Mouse (Mus musculus) ovary, postnatal 36 days (tissue): Measurements from ENCODE around the gene Has1.

Experiments used
- DNase-seq: peaks from one replicate; pipeline ENCODE4 v3.0.0; 2022; ENCODE audit warnings: low spot score, mixed read lengths

Gene Has1

GRCm38 (mm10) chr17:17843534-17844261, 11.3 kb downstream of the Has1 start:
- no peak for DNase-seq

DNA sequence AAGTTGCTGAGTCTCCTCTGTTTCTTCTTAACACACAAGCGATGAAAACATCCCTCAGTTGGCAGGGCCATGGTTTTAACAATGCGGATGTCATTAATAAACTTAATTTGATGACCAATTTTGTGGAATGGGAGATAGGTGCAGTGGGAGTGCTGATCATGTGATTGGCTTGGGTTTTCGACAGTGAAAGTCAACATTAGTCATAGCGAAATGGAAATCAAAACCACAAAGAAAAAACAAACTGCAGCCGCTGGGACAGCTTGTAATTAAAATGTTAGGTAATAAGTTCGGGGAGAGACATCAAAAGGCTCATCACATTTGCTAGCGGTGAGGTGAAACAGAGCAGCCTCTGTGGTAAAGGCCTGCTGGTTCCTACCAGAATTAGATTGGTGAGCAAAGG, 14.2 kb downstream of the Has1 start:
- no peak for DNase-seq

DNA sequence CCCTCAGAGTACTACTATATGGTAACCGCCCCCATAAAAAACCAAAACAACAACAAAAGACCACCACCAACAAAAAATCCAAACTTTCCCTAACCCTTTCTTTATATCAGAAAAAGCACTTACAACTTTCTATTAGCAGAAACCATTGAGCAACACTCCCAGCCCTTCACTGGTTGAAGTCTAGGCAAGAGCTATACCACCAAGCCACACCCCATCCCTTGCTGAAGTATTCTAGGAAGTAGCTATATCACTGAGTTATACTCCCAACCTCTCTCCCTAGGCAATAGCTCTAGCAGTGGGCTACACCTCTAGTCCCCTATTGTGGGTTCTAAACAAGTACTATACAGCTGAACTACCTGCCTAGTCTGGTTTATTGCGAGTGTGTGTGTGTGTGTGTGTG, 15.7 kb downstream of the Has1 start:
- no peak for DNase-seq

DNA sequence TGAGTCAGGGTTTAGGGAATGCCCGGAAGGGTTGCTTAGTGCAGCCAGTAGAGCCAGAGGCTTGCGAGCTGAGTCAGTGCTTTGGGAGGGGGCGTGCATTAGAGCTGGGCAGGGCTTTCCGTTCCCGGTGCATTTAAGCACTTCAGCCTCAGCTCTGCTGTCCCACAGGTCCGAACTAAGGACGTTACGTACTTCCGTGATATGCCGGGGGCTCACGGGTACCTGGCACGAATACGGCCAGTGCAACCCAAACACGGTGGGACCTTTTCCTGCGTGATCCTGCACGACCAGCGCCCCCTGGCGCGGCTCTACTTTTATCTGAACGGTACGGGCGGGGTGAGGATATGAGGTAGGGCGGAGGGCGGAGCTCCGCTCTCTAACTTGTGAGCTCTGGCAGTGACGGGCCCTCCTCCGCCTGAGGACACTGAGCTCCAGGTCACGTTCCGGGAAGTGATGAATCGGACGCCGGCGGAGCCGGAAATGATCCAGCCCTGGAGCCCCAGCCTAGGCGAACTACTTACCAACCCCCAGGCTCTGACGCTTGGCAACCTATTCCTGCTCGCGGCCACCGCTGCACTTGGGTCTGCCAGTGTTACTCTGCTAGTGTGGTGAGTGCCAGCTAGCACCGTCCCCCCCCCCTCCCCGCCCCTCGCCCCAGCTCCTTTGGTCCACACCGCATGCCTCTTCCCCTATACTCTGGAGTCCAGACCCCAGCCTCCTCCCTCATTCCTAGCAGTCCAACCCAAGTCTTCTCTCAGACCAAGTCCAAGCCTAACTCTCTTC, 16.9 kb downstream of the Has1 start:
- peak; percentile 95 for DNase-seq

GRCm38 (mm10) chr17:17837426-17837825, 17.6 kb downstream of the Has1 start:
- DNase-seq: peak; percentile 25

GRCm38 (mm10) chr17:17836101-17836500, 18.9 kb downstream of the Has1 start:
- no peak for DNase-seq

DNA sequence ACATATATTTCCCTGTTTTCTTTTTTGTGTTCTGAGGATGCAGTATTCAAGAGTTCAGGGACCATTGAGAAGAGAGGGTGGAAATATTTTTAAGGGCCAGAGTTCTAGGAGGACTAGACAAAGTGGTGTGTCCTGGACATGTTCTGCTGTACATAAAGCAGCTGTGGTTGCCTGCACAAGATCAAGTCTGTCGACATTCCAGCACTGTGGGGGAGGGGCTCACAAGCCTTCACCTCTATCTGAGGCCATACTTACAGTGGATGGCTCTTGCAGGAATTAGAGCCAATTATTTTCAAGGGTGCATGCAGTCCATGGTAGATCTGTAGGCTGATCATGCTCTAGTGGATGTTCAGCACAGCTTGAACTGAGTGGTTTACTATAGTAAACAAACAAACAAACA, 20.1 kb downstream of the Has1 start:
- DNase-seq: peak; percentile 22

- no peak for DNase-seq
Observed at GRCm38 (mm10) chr17:17830731-17831130, 24.3 kb downstream of the Has1 start.

DNA sequence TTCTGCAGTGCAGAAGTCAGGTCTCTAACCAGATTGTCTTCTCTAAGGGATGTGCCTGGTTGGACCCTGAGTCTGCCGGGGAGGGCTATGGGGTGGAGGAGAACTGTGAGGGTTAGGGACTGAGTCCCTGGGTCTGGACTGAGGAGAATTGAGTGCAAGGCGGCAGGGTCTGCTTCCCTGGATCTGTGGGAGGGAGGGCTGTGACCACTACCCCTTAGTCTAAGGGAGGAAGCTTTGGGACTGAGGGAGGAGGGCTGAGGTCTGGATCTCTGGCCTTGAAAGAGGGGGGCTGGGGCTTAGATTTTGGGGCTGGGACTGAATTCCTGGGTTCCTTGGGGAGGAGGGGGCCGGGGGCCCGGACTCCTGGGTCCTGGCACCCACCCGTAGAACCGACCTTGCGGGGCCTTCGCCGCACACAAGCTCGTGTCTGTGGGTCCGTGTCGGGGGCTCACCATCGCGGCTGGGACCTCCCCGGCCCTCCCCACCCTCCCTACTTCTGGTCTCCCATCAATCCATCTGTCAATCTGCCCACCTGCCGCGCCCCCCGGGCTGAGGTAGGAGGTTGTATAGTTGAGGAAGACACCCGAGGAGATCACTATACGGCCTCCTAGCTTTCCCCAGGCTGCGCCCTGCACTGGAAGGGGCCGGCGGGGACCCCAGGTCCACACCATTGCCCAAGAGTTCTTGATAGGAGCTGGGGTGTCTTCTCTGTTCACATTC, 25.0 kb downstream of the Has1 start:
- DNase-seq: no peak

DNA sequence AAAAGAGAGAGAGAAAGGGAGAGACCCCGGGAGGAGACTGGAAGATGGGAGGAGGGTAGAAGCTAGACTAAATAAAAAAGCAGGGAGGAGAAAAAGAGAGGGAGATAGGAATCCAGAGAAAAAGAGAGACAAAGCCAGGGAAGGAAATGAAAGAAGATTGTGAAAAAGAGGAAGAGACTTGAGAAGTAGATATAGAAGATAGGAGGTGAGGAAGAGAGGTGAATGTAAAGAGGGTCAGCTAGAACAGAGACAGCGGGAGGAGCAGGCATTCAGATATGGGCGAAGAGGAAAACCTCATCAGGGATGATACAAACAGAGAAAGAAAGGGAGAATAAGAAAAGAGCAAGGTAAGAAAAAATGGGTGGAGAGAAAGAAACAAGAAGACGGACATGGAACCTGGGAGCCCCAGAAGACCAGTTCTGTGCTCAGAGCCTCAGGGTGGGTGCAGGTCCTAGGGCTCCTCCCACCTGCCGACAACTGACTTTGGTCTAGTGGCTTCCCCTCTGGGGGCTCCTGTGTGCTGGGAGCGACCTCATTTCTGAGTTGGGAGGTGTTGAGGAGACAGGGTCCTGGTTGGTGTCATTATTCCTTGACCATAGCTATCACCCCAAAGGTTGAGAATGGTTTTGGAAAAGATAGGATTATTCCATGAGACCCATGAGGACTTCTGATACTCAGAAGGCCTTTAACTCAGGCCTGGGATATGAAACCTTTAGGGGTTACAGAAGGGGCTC, 25.8 kb downstream of the Has1 start:
- peak; percentile 23 for DNase-seq

GRCm38 (mm10) chr17:17828191-17828981, 26.6 kb downstream of the Has1 start:
- peak; percentile 63 for DNase-seq

DNA sequence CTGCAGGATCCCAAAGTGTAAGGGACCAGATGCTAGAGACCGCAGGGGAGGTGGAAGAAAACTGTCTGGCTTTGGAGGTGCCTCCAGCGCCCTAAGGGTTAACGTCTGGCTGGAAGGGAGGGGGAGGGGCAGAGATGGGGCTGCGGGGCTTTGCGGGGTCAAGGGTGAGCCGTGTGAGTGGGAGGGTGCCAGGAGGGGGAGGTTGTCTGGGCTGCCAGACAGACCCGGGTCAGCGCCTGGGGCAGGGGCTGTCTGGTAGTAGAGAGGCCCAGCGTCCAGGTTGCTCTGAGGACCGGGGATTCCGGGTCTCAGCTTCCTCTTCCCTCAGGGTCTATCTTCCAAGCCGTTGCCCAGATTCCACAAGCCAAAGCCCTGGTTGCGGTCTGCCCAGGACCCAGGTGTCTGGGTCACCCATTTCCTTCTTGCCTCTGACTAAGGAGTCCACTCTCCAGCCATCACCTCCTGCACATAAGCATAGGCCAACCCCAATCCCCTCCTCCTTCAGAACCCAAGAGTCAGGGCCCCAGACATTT, 27.3 kb downstream of the Has1 start:
- peak; percentile 77 for DNase-seq

GRCm38 (mm10) chr17:17826751-17827657, 28.0 kb downstream of the Has1 start, which contains the start of gene Spaca6:
TSS of gene Spaca6 (plus strand) at chr17:17827158.
- peak; percentile 96 for DNase-seq

DNA sequence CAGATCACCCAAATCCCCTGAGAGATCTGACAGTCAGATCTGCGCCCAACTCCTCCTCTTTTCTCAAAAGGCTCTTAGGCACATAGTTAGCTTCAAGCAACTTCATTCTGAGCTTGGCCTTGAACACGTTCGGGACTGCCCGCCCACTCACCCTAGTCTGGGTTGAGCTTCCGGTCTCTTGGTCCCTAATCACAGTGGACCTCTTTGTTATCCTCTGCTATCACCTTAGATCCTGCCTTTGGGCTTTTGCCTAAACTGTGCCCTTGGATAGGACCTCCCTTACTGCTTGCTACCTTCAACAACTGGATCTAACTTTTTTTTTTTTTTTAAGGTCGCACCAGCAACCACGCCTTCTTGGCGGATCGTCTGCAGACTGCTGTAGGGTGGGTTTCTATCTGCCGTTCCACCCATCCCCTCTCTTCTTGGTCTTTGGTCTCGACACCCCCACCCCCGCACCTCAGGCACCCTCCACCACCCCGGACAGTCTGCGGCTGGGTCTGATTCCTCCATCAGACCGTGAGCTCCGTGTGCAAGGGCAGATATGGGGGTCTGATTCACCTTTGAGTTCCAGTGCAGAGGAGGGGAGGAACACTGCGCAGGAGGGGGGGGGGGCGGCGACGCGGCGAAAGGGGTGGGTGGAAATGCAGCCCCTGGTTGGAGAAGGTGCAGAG, 28.9 kb downstream of the Has1 start:
- DNase-seq: peak; percentile 63

- DNase-seq: no peak
Observed at GRCm38 (mm10) chr17:17823612-17824336, 31.2 kb downstream of the Has1 start.

DNA sequence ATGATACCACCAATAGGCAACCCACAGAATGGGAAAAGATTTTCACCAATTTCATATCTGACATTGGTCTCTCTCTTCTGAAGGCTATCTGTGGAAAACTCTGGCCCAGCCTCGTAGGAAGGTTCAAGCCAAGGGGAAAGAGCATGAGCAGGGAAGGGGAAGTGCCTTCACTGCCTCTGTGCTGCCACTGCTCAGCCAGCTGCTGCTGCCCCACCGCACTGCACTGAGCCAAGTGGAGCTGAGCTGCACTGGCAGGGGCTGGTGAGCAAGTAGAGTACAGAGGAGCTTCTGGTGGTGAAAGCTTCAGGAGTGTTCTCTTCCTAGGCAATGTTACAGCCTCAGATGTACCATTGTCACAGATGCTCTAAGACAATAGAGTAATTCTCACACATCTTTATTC, 59.5 kb downstream of the Has1 start:
- DNase-seq: no peak
